Mouse (Mus musculus) embryo, embryonic 9.5 days (tissue): ENCODE measurements at regions not wholly inside any gene's neighbourhood (a gene's known extent, or its start where the extent isn't known, plus 50 kb on each side); places are given as distances from the start of the nearest gene placed in this dataset.

ENCODE experiments used
- DNase-seq: peaks from one replicate; pipeline ENCODE4 v3.0.0-alpha.2; 2017; ENCODE audit errors: extremely low spot score

DNA sequence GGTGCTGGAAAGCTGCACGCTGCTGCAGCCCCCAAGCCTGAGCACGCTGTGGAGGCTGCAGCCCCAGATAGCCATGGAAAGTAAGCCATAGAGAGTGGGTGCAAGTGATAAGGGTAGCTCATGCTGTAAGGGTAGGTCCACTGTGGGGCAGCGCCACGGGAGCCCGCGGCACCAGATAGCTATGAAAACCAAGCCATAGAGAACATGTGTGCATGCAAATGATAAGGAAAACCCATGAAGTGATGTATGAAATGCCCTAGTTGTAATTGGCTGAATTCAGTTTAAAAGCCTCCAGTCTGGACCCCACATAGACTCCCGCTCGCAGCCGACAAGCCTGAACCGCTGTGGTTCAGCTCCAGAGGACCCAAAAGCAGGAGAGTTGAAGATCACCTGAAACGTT, 58.8 kb upstream of the L3mbtl3 start:
- no peak for DNase-seq

DNA sequence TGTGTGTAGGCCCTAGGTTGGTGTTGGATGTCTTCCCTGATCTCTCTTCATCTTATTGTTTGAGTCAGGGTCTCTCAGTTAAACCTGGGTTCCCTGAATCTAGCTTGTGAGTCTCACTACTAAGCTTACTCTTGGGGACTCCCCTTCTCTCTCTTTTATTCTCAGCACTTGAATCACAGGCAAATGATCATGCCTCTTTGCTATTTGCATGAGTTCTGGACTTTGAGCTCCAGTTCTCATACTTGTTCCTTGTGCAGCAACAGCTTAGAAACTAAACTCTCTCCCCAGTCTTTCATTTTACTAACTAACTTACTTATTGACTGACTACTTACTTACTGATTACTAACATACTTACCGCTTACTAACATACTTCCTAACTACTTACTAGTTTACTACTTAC, 64.9 kb upstream of the L3mbtl3 start:
- DNase-seq = no peak

DNA sequence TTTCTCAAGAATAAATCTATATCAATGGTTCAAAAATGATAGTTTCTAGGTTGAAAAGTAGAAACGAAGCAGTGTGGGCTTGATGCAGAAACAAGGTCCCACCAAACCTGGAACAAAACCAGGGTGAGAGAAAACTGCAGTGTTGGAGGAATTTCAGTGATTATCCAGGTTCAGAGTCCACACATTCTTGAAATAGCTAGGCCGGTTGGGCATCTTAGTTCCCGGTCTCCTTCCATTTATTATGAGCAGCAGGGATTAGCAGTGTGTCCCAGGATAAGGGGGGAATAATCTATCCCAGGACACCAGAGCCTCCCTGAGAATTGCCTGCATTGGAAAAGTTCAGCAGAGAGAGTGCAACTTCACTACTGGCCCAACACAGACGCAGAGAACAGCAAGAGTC, 108.5 kb upstream of the L3mbtl3 start:
- peak; percentile 4 for DNase-seq

DNA sequence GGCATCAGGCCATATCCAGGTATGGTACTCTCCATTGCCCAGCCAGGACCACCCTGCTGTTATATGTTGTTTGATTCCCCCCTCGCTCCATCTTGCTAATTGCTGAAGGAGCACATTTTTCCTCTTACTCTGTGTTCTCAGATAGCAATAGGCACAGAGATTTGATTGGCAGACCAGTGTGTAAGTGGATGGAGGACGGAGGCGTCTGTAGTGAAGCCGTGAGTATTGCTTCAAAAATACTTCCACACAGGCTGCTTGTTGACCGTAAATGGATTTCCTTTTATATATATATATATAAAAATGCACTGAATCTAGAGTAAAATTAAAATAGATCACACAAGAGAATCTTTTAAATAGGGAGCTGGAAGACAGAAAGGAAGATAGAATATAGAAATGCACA, 115.6 kb upstream of the L3mbtl3 start:
- no peak for DNase-seq

GRCm38 (mm10) chr10:26492146-26492545, 116.4 kb upstream of the L3mbtl3 start:
- DNase-seq = no peak

DNA sequence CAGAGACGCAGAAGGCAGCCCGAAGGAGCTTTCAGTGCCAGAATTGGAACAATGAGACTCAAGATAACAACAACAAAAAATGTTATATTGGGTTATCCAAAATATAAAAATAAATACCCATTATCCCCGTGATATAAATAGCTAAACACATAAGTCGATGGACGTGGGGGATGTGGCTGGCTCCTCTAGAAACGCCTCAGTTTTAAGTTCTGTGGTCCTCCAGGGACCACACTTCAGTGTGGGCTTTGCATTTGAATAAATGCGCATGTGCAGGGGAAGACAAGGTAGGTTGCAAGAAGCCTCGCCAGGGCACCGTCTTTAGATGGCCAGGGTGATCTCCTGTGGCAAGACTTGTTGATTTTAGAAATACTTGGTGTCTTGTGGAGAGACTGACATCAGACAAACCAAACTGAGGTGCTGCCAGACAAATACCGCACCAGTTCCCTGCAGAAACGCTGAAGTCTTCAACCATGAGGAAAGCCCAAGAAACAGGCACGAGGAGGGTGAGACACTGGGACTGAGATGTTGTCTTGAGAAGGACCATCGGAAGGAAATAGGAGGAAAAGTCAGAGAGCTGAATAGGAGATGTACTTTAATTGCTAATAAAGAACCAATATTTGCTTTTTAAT, 117.2 kb upstream of the L3mbtl3 start:
- DNase-seq = no peak

- DNase-seq = no peak
Observed at GRCm38 (mm10) chr10:26493801-26494200, 118.0 kb upstream of the L3mbtl3 start.

DNA sequence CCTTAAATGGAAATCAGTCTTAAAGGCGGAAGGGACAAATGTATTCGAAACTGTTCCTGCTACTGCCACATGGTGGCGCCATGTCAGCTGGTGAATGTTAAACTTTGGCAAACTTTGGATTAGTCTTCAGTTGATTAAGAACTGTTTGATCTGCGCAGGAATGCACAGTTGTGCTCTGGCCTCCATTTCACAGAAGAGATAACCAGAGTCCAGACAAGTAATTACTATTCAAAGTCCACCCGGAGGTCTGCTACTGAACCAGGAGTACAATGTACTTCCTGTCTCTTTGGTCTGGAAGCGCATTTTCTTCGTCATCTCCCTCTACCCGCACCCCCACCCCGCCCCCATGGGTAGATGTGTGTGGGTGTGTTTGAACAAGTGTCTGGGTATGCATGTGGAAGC, 118.6 kb upstream of the L3mbtl3 start:
- peak; percentile 28 for DNase-seq

GRCm38 (mm10) chr10:26500265-26500935, 124.6 kb upstream of the L3mbtl3 start:
- no peak for DNase-seq

- DNase-seq = no peak
Observed at GRCm38 (mm10) chr10:26520879-26521278, 145.1 kb upstream of the L3mbtl3 start.

GRCm38 (mm10) chr10:26525848-26526546, 150.2 kb upstream of the L3mbtl3 start:
- DNase-seq = no peak

DNA sequence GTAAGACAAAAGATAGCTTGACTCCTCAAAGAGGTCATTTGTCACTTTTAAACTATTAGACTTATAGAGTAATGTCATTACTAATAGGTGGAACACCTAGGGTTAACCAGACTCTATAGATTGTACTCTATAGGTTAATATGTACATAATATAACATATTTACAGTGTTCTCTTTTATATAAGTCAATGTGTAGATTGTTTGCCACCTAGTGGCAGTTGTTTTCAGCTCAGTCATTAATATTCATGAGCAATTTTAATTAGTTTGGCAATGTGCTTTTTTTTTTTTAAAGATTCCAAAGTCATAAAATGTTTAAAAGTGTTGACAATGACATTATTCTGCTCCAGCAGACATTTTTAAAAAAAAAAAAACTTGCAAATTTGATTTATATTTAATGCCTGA, 164.4 kb upstream of the L3mbtl3 start:
- no peak for DNase-seq

DNA sequence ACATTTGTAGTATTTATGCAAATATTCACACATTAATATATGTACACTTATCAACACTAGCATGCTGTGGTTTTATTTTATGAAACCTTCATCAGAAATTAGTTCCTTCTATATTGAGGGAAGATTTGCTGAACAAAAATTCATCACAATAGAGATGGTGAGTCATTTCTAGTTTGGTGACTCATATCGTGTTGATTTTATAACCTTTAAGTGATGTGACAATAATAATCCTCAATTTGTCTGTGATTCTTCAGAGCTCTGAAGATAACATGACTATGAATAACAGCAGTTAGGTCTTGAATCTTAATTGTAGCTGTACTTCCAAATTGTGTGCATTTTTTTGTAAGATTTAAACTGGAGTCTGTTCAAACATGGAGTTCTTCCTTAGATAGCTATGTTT, 168.3 kb upstream of the L3mbtl3 start:
- DNase-seq = no peak

DNA sequence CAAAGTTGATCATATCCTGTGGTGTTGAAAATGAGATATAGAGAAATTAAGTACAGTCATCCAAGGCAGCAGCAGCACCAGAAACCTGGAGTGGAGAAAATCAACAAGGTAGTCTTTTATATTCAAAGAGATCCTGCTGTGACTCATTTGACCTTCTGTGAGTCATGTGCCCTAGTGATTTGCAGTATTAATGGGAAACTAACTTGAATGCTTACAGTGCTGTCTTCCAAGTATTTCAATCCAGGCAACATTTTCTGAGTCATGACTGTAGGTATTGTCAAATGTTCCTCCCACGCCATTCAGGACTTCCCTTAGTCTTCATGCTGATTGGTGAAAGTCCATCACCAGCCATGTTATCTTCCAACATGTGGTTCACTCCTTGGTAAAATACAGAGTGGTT, 169.0 kb upstream of the L3mbtl3 start:
- DNase-seq = no peak

GRCm38 (mm10) chr10:26556246-26556645, 180.5 kb upstream of the L3mbtl3 start:
- DNase-seq = no peak

- no peak for DNase-seq
Observed at GRCm38 (mm10) chr10:26558118-26558517, 182.3 kb upstream of the L3mbtl3 start.

DNA sequence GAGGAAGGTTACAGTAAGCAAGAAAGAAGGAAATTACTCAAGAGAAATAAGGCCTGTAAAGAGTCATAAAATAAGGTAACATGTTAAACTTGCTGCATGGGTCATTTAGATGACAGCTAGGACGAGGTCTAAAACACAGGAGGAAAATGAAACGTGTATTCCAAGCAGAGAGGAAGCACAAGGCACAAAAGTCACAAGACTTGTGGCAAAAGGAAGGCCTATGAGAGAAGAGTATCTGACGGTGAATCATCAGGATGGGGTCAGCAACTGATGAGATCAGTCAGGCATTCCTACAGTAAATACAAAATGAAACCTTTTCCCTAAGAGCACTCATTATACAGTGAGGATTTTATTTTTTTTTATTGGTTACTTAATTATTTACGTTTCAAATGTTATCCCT, 183.6 kb upstream of the L3mbtl3 start:
- no peak for DNase-seq

GRCm38 (mm10) chr10:26560456-26560855, 184.7 kb upstream of the L3mbtl3 start:
- DNase-seq = no peak

- DNase-seq = no peak
Observed at GRCm38 (mm10) chr10:26564462-26564861, 188.7 kb upstream of the L3mbtl3 start.

GRCm38 (mm10) chr10:26567613-26568012, 185.6 kb upstream of the Arhgap18 start:
- no peak for DNase-seq

- no peak for DNase-seq
Observed at GRCm38 (mm10) chr10:26570468-26570867, 182.8 kb upstream of the Arhgap18 start.

DNA sequence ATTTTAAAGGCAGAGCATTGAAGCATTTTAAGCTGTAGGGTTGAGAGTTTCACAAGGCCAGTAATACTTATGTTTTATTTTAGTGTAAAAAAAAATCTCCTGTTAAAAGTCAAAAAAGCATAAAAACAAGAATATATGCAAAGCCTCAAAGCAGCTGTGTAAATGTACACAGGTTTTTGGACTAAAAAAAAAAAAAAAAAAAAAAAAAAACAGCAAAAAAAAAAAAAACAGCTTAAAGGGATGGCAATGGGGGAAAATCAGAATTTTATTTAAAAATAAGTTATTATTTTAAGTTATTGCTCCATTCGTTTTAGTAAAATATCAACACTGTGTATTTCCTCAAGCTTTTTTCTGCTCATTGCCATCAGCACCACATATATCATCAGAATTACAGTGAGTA, 181.8 kb upstream of the Arhgap18 start:
- DNase-seq = no peak

DNA sequence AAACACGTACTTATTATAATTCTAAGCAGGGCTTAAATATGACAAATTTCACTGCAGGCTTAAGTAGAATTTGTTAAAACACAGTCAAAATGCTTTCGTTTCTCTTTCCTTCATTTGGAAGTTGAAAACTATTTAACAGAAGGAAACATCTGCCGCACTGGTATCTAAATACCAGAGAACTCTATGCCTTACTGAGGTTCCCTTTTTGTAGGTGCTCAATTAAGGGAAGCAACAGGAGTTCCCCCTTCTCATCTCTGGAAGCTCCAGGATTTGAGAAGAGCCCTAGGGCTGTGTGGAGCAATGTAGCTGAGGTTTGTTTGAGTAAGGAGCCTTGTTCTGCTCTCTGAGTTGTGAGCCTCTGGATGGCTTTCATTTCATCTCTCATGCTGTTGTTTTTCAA, 177.1 kb upstream of the Arhgap18 start:
- no peak for DNase-seq
